Mouse (Mus musculus) MEL (cell line): ENCODE data around the gene Folr2. TPM values are rescaled to one million over a fixed set of nuclear protein-coding genes. Genes with fewer than 3 reads are reported as not detected.

Experiments used
- DNase-seq: peaks from one replicate; pipeline ENCODE4 v3.0.0; 2011; ENCODE audit warnings: low read depth, low spot score
- H3K27ac ChIP-seq: 2 replicates; pipeline ENCODE4 v1.5.1; 2012; ENCODE audit warnings: low read depth, mild to moderate bottlenecking, control low read depth, low read length, moderate library complexity; ENCODE audit not compliant: control insufficient read depth
- H3K27me3 ChIP-seq, 2 experiments: fragments of 150-350 bp in 1 of 2; sonication (generic) in 1 of 2; 2 replicates each; pipeline ENCODE4 v1.6.1; 2012; ENCODE audit warnings: low read length in 2 of 2, mild to moderate bottlenecking in 2 of 2, improper control_type of control experiment in 1 of 2, moderate library complexity in 1 of 2; ENCODE audit not compliant: insufficient read depth in 2 of 2, control insufficient read depth in 1 of 2
- H3K36me3 ChIP-seq, 2 experiments: 2 replicates each; pipeline ENCODE4 v1.6.1; 2012 to 2014; ENCODE audit warnings: low read length in 2 of 2, improper control_type of control experiment in 1 of 2, inconsistent platforms in 1 of 2, mild to moderate bottlenecking in 1 of 2; ENCODE audit not compliant: insufficient read depth in 2 of 2, control insufficient read depth in 1 of 2
- H3K4me1 ChIP-seq, 2 experiments: fragments of 150-350 bp in 1 of 2; sonication (generic) in 1 of 2; 2 replicates each; pipeline ENCODE4 v1.6.1; 2012; ENCODE audit warnings: low read length in 2 of 2, improper control_type of control experiment in 1 of 2, mild to moderate bottlenecking in 1 of 2; ENCODE audit not compliant: insufficient read depth in 2 of 2, control insufficient read depth in 1 of 2
- H3K4me3 ChIP-seq, 2 experiments: fragments of 150-350 bp in 1 of 2; sonication (generic) in 1 of 2; 2 replicates each; pipeline ENCODE4 v1.5.1; 2012; ENCODE audit warnings: low read depth in 2 of 2, low read length in 2 of 2, mild to moderate bottlenecking in 2 of 2, moderate library complexity in 2 of 2, control low read depth in 1 of 2, improper control_type of control experiment in 1 of 2; ENCODE audit not compliant: control insufficient read depth in 1 of 2, insufficient read depth in 1 of 2
- H3K79me2 ChIP-seq: 2 replicates; pipeline ENCODE4 v1.6.1; 2012; ENCODE audit warnings: mild to moderate bottlenecking, low read length, moderate library complexity; ENCODE audit not compliant: control insufficient read depth, poor library complexity, insufficient read depth
- H3K9ac ChIP-seq: 2 replicates; pipeline ENCODE4 v1.6.1; 2012; ENCODE audit warnings: low read depth, mild to moderate bottlenecking, control low read depth, low read length, moderate library complexity; ENCODE audit not compliant: control insufficient read depth, poor library complexity, severe bottlenecking
- H3K9me3 ChIP-seq: fragments of 150-350 bp; sonication (generic); replicated peaks from 2 replicates; pipeline ENCODE4 v1.6.1; 2012; ENCODE audit warnings: mild to moderate bottlenecking, low read length, improper control_type of control experiment, moderate library complexity; ENCODE audit not compliant: insufficient read depth
- CHD1 ChIP-seq: IDR thresholded peaks from 2 replicates; pipeline ENCODE4 v1.6.1; 2012; ENCODE audit warnings: low read depth, mild to moderate bottlenecking, inconsistent platforms, low read length, improper control_type of control experiment
- CHD2 ChIP-seq: IDR thresholded peaks from 2 replicates; pipeline ENCODE4 v1.6.1; 2011; ENCODE audit warnings: low read length, improper control_type of control experiment
- ELF1 ChIP-seq: IDR thresholded peaks from 2 replicates; pipeline ENCODE4 v1.6.1; 2014; ENCODE audit warnings: low read depth, mild to moderate bottlenecking, inconsistent platforms, low read length, improper control_type of control experiment, moderate library complexity
- GABPA ChIP-seq: IDR thresholded peaks from 2 replicates; pipeline ENCODE4 v1.6.1; 2012; ENCODE audit warnings: low read depth, mild to moderate bottlenecking, inconsistent platforms, low read length, improper control_type of control experiment, moderate library complexity
- JUND ChIP-seq: IDR thresholded peaks from 2 replicates; pipeline ENCODE4 v1.6.1; 2011; ENCODE audit warnings: low read depth, mild to moderate bottlenecking, improper control_type of control experiment, low read length
- MEF2A ChIP-seq: IDR thresholded peaks from 2 replicates; pipeline ENCODE4 v1.6.1; 2014; ENCODE audit warnings: low read depth, mild to moderate bottlenecking, inconsistent platforms, low read length, improper control_type of control experiment; ENCODE audit not compliant: poor library complexity, insufficient replicate concordance, severe bottlenecking; ENCODE audit errors: extremely low read depth
- NELFE ChIP-seq: IDR thresholded peaks from 2 replicates; pipeline ENCODE4 v1.6.1; 2011; ENCODE audit warnings: low read depth, low read length, improper control_type of control experiment
- NRF1 ChIP-seq: IDR thresholded peaks from 2 replicates; pipeline ENCODE4 v1.6.1; 2014; ENCODE audit warnings: low read depth, mild to moderate bottlenecking, inconsistent platforms, low read length, improper control_type of control experiment, moderate library complexity; ENCODE audit not compliant: poor library complexity, insufficient read depth, severe bottlenecking
- RAD21 ChIP-seq: IDR thresholded peaks from 2 replicates; pipeline ENCODE4 v1.6.1; 2011; ENCODE audit warnings: mild to moderate bottlenecking, low read depth, low read length, improper control_type of control experiment
- RCOR1 ChIP-seq: IDR thresholded peaks from 2 replicates; pipeline ENCODE4 v1.6.1; 2012; ENCODE audit warnings: low read depth, mild to moderate bottlenecking, inconsistent platforms, low read length, improper control_type of control experiment
- SMC3 ChIP-seq: IDR thresholded peaks from 2 replicates; pipeline ENCODE4 v1.6.1; 2011; ENCODE audit warnings: low read depth, low read length, improper control_type of control experiment
- TAL1 ChIP-seq: IDR thresholded peaks from 2 replicates; pipeline ENCODE4 v1.6.1; 2012; ENCODE audit warnings: mild to moderate bottlenecking, inconsistent platforms, low read length, moderate library complexity, mixed read lengths
- UBTF ChIP-seq: IDR thresholded peaks from 2 replicates; pipeline ENCODE4 v1.6.1; 2012; ENCODE audit warnings: low read depth, mild to moderate bottlenecking, inconsistent platforms, low read length, improper control_type of control experiment, moderate library complexity, borderline replicate concordance; ENCODE audit not compliant: insufficient read depth
- USF1 ChIP-seq: IDR thresholded peaks from 2 replicates; pipeline ENCODE4 v1.6.1; 2014; ENCODE audit warnings: low read depth, mild to moderate bottlenecking, inconsistent platforms, low read length, improper control_type of control experiment, moderate library complexity
- ZC3H11A ChIP-seq: IDR thresholded peaks from 2 replicates; pipeline ENCODE4 v1.6.1; 2012; ENCODE audit warnings: low read depth, mild to moderate bottlenecking, inconsistent platforms, low read length, improper control_type of control experiment
- ZMIZ1 ChIP-seq: IDR thresholded peaks from 2 replicates; pipeline ENCODE4 v1.6.1; 2012; ENCODE audit warnings: low read depth, mild to moderate bottlenecking, inconsistent platforms, low read length, improper control_type of control experiment, moderate library complexity
- polyA plus RNA-seq, 2 experiments: library from polyadenylated mRNA; stranded (reverse) in 1 of 2; unstranded in 1 of 2; fragments of >175 nt in 1 of 2; fragments of >200 nt in 1 of 2; gene quantifications; 2 replicates each; pipeline versions ENCODE4 v1.2.1 to v1.2.4; 2012; ENCODE audit warnings: low replicate concordance in 2 of 2, low read depth in 1 of 2; ENCODE audit not compliant: insufficient read length in 2 of 2, insufficient read depth in 1 of 2, missing spikeins in 1 of 2
- total RNA-seq: library from RNA; depleted of rRNA; stranded (reverse); fragments of 300-350 nt; gene quantifications from 2 replicates; pipeline ENCODE4 v1.2.3, GENCODE M21; 2012

The Folr2 gene
- total and polyA plus RNA-seq, 3 experiments, result not detected

DNA sequence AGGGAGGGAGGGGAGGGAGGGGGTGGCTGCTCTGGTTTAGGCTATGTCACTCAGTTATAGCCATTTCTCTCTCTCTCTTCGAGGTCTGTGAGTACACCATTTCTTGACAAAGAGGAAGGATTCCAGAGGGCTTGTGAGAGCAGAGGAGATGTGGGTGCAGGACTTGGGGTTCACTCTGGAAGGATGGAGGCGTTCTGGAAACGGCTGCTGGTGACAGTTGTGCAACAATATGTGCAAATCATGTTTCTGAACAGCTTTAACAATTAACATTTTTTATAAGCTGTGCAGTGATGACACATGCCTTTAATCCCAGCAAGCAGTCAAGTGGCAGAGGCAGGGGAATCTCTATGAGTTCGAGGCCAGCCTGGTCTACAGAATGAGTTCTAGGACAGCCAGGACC lies 23.9 kb upstream of the Folr2 start:
- H3K36me3 ChIP-seq, result no peaks in the 10 kb centered on the region
- no peaks in the 10 kb centered on the region for H3K9me3 ChIP-seq
- no peaks in the 10 kb centered on the region for H3K79me2 ChIP-seq
- H3K4me1 ChIP-seq, result no peaks in the 10 kb centered on the region
- no peak overlapping the region for H3K9ac ChIP-seq
- no peak for DNase-seq
- no peak overlapping the region for H3K4me3 ChIP-seq
- H3K27ac ChIP-seq, result no peak overlapping the region
- TF ChIP-seq GABPA (no peak), NELFE (no peak), CHD1 (no peak), USF1 (no peak), ZMIZ1 (no peak), ZC3H11A (no peak), TAL1 (no peak), CHD2 (no peak), NRF1 (no peak), RAD21 (no peak), MEF2A (no peak), SMC3 (no peak)
- TF ChIP-seq, all 39 proteins: peak for 0
- H3K27me3 ChIP-seq, result peaks cover 0 to 2% of the 10 kb centered on the region in 2 experiments; a peak in 2 of 4 replicates

DNA sequence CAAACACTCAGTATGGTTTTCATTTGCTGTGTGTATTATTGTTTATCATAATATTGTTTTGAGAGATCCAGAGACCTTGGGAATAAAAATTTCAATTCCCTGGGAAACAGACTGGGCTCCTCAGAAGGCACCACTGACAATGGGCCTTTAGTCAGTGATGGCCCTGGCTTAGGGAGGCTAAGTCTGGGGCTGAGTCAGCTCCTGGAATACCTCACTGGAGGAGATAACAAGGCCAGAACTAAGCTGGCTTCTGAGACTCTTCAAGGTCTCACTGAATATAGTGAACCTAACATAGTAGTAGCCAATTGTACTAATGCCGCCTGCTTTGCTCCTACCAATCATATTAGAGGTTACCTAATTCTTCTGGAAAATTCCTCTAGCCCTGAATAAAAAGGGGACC lies 19.0 kb upstream of the Folr2 start:
- H3K79me2 ChIP-seq, result no peaks in the 10 kb centered on the region
- no peak overlapping the region for H3K9ac ChIP-seq
- no peaks in the 10 kb centered on the region for H3K4me1 ChIP-seq
- H3K36me3 ChIP-seq, result no peaks in the 10 kb centered on the region
- no peaks in the 10 kb centered on the region for H3K9me3 ChIP-seq
- H3K4me3 ChIP-seq, result no peak overlapping the region
- DNase-seq, result no peak
- TF ChIP-seq GABPA (no peak), JUND (no peak), NRF1 (no peak), RCOR1 (no peak), ELF1 (no peak), USF1 (no peak), ZMIZ1 (no peak), UBTF (no peak)
- TF ChIP-seq, all 39 proteins: peak for 0
- Histone ChIP-seq H3K27me3 (no peaks in the 10 kb centered on the region; a peak in 1 of 4 replicates), H3K27ac (no peak overlapping the region)
